Mouse (Mus musculus): ENCODE data around the gene Vps13d. TPM values are rescaled to one million over a fixed set of nuclear protein-coding genes. Genes with fewer than 3 reads are reported as not detected.

The Vps13d gene
- polyA plus RNA-seq, 1 experiment from 2014 or later: 15.2 TPM

- H3K9ac ChIP-seq (ENCODE audit: low read depth, low read length): no peak overlapping the region
- DNase-seq (ENCODE audit: low spot score) (no peak), ATAC-seq (ENCODE audit: low FRiP score) (no peak)
- 90% methylated on average over 5 of the region's 5 CpGs for WGBS
- no peaks in the 10 kb centered on the region for H3K4me1 ChIP-seq (replicated peaks; ENCODE audit: control insufficient read depth, insufficient read depth, low read length)
- H3K9me3 ChIP-seq (ENCODE audit: control insufficient read depth, low read length): no peaks in the 10 kb centered on the region
- H3K4me3 ChIP-seq (ENCODE audit: low read depth, low read length): no peak overlapping the region
- no peak overlapping the region for H3K4me2 ChIP-seq (replicated peaks; ENCODE audit: low read depth, low read length)
- no peaks in the 10 kb centered on the region for H3K36me3 ChIP-seq (ENCODE audit: control insufficient read depth, insufficient read depth, low read length)
- no peaks in the 10 kb centered on the region for H3K27me3 ChIP-seq (ENCODE audit: control insufficient read depth, insufficient read depth, low read length)
- no peak overlapping the region for H3K27ac ChIP-seq (ENCODE audit: low read depth, low read length)
Observed at GRCm38 (mm10) chr4:145229524-145230163, 34.8 kb upstream of the Vps13d start.

DNA sequence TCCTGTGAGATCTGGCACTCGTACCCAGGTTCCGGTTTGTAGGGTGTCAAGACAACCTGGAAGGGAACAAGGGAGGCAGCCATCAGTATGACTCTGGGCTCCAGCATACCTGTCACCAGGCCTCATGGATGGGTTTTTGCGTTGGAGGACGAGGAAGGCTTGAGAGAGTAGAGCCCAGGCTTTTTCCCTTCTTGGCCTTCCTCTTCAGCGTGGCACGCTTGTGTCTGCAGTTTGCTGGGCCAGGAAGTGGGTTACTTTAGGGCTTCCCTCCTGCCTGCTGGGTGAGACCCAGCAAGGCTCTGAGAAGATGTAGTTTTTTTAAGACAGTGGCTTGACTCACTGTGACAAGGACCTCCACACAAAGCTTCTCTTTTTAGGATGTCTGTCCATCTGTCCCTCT lies 34.2 kb upstream of the Vps13d start:
- ATAC-seq (ENCODE audit: low FRiP score): no peak
- no peak overlapping the region for H3K27ac ChIP-seq (ENCODE audit: low read depth, low read length)
- DNase-seq (ENCODE audit: low spot score): no peak
- H3K4me2 ChIP-seq (replicated peaks; ENCODE audit: low read depth, low read length): no peak overlapping the region
- no peak overlapping the region for H3K4me3 ChIP-seq (ENCODE audit: low read depth, low read length)
- H3K4me1 ChIP-seq (replicated peaks; ENCODE audit: control insufficient read depth, insufficient read depth, low read length): no peaks in the 10 kb centered on the region
- H3K9me3 ChIP-seq (ENCODE audit: control insufficient read depth, low read length): no peaks in the 10 kb centered on the region
- no peaks in the 10 kb centered on the region for H3K27me3 ChIP-seq (ENCODE audit: control insufficient read depth, insufficient read depth, low read length)
- H3K36me3 ChIP-seq (ENCODE audit: control insufficient read depth, insufficient read depth, low read length): no peaks in the 10 kb centered on the region
- H3K9ac ChIP-seq (ENCODE audit: low read depth, low read length): no peak overlapping the region
- 85% methylated on average over 6 of the region's 6 CpGs for WGBS

DNA sequence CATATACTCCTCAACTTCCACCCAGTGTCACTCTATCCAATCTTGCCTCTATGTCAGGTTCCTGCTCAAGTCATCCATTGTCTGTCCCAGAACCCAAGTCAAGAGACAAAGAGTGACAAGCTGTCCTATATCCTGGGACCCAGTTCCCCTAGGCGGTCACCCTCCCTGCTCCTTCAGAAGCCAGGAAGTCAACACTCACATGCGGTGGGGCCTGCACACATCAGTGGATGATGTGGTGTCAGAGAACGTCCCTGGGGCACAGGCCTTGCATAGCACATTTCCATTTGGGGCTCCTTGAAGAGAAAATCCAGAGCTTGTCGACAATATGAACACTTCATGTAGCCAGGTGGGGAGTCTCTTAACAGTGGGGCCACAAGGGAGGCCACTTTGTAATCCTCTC lies 29.8 kb upstream of the Vps13d start:
- H3K4me3 ChIP-seq (ENCODE audit: low read depth, low read length): no peak overlapping the region
- no peak for ATAC-seq (ENCODE audit: low FRiP score)
- H3K27me3 ChIP-seq (ENCODE audit: control insufficient read depth, insufficient read depth, low read length): no peaks in the 10 kb centered on the region
- no peaks in the 10 kb centered on the region for H3K36me3 ChIP-seq (ENCODE audit: control insufficient read depth, insufficient read depth, low read length)
- no peak overlapping the region for H3K4me2 ChIP-seq (replicated peaks; ENCODE audit: low read depth, low read length)
- H3K27ac ChIP-seq (ENCODE audit: low read depth, low read length): no peak overlapping the region
- DNase-seq (ENCODE audit: low spot score): no peak
- 92% methylated on average over 4 of the region's 4 CpGs for WGBS
- no peaks in the 10 kb centered on the region for H3K4me1 ChIP-seq (replicated peaks; ENCODE audit: control insufficient read depth, insufficient read depth, low read length)
- H3K9me3 ChIP-seq (ENCODE audit: control insufficient read depth, low read length): no peaks in the 10 kb centered on the region
- H3K9ac ChIP-seq (ENCODE audit: low read depth, low read length): no peak overlapping the region

DNA sequence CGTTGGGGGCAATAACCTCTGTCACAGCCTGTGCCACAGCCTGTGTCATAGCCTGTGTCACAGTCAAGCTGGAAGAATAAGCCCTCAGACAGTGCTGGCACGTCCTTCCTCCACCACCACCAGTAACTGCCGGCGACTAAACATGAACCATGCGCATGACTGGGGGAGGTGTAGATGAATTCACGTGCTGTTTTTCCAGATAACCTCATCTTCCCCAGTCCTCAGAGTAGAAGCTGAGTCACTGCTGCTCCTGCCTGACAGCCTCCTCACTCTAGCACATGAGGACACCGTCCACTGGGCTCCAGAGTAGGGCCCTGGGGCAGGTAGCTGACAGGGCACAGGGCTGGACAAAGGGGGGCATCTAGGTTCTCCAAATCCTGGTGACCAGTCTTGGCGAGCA lies 27.3 kb upstream of the Vps13d start:
- H3K9ac ChIP-seq (ENCODE audit: low read depth, low read length): no peak overlapping the region
- H3K4me3 ChIP-seq (ENCODE audit: low read depth, low read length): no peak overlapping the region
- ATAC-seq (ENCODE audit: low FRiP score) (no peak), DNase-seq (ENCODE audit: low spot score) (no peak)
- H3K4me2 ChIP-seq (replicated peaks; ENCODE audit: low read depth, low read length): no peak overlapping the region
- H3K27ac ChIP-seq (ENCODE audit: low read depth, low read length): no peak overlapping the region
- 84% methylated on average over 8 of the region's 8 CpGs for WGBS
- H3K27me3 ChIP-seq (ENCODE audit: control insufficient read depth, insufficient read depth, low read length): no peaks in the 10 kb centered on the region
- no peaks in the 10 kb centered on the region for H3K4me1 ChIP-seq (replicated peaks; ENCODE audit: control insufficient read depth, insufficient read depth, low read length)
- H3K36me3 ChIP-seq (ENCODE audit: control insufficient read depth, insufficient read depth, low read length): no peaks in the 10 kb centered on the region
- H3K9me3 ChIP-seq (ENCODE audit: control insufficient read depth, low read length): no peaks in the 10 kb centered on the region

GRCm38 (mm10) chr4:145221379-145221778 lies 26.6 kb upstream of the Vps13d start:
- Histone ChIP-seq H3K27me3 (ENCODE audit: control insufficient read depth, insufficient read depth, low read length) (no peaks in the 10 kb centered on the region), H3K27ac (ENCODE audit: low read depth, low read length) (no peak overlapping the region), H3K4me3 (ENCODE audit: low read depth, low read length) (no peak overlapping the region), H3K9me3 (ENCODE audit: control insufficient read depth, low read length) (no peaks in the 10 kb centered on the region), H3K36me3 (ENCODE audit: control insufficient read depth, insufficient read depth, low read length) (no peaks in the 10 kb centered on the region), H3K4me1 (replicated peaks; ENCODE audit: control insufficient read depth, insufficient read depth, low read length) (no peaks in the 10 kb centered on the region), H3K4me2 (replicated peaks; ENCODE audit: low read depth, low read length) (no peak overlapping the region), H3K9ac (ENCODE audit: low read depth, low read length) (no peak overlapping the region)
- 76% methylated on average over 2 of the region's 2 CpGs for WGBS
- ATAC-seq (ENCODE audit: low FRiP score) (no peak), DNase-seq (ENCODE audit: low spot score) (no peak)

DNA sequence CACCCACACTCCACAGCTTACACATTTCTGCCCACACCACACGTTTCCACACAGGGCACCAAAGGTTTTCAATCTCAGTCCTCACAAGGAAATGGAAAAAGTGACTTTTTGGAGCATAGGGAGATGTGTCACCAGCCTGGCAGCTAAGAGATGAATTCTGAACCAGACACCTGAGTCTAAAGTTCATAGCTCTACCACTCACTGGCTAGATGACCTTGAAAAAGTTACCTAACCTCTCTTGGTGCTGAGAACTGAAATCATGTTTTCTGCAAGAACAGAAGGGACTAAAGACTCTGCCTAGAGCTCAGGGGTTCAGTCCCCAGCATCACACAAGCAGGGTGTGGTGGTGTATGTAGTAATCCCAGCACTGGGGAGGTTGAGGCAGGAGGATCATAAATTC lies 25.2 kb upstream of the Vps13d start:
- Histone ChIP-seq H3K4me1 (replicated peaks; ENCODE audit: control insufficient read depth, insufficient read depth, low read length) (no peaks in the 10 kb centered on the region), H3K4me2 (replicated peaks; ENCODE audit: low read depth, low read length) (no peak overlapping the region), H3K36me3 (ENCODE audit: control insufficient read depth, insufficient read depth, low read length) (no peaks in the 10 kb centered on the region), H3K27ac (ENCODE audit: low read depth, low read length) (no peak overlapping the region), H3K9me3 (ENCODE audit: control insufficient read depth, low read length) (no peaks in the 10 kb centered on the region), H3K4me3 (ENCODE audit: low read depth, low read length) (no peak overlapping the region), H3K27me3 (ENCODE audit: control insufficient read depth, insufficient read depth, low read length) (no peaks in the 10 kb centered on the region), H3K9ac (ENCODE audit: low read depth, low read length) (no peak overlapping the region)
- 72% methylated on average over 1 of the region's 1 CpGs for WGBS
- ATAC-seq (ENCODE audit: low FRiP score) (no peak), DNase-seq (ENCODE audit: low spot score) (no peak)

DNA sequence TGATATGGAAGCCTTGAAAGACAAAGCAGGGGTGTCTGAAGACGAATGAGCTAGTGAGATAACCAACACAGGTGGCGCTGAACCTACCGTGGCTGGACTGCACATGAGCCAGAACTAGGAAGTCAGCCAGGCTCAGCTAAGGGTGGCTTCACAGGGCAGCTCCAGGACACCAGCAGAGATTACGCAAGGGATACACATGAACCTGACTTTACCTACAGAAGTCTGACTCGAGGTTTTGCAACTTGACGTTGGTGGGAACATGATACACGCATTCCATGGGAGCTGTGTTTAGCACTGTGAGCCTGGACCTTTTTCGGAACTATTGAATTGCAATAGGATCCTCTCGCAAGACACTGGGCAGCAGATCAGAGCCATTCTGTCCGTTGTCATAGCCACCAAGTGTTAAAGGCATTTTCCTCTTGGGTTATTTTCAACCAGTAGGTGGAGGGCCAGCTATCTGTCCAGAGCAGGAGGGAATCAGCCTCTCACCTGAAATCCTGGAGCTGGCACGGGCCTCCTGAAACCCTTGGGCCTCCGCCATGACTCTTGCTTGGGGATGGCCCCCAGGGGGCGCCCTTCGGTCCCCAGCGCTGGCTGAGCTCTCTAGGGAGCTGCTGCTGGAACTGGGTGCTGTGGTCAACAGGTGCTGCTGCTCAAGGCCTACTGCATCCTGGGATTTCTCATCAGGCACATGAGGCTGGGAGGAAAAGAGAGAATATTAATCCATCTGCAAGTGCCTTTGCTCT lies 24.6 kb upstream of the Vps13d start:
- Histone ChIP-seq H3K4me1 (replicated peaks; ENCODE audit: control insufficient read depth, insufficient read depth, low read length) (no peaks in the 10 kb centered on the region), H3K9me3 (ENCODE audit: control insufficient read depth, low read length) (no peaks in the 10 kb centered on the region), H3K27me3 (ENCODE audit: control insufficient read depth, insufficient read depth, low read length) (no peaks in the 10 kb centered on the region), H3K27ac (ENCODE audit: low read depth, low read length) (no peak overlapping the region), H3K9ac (ENCODE audit: low read depth, low read length) (no peak overlapping the region), H3K4me2 (replicated peaks; ENCODE audit: low read depth, low read length) (no peak overlapping the region), H3K4me3 (ENCODE audit: low read depth, low read length) (no peak overlapping the region), H3K36me3 (ENCODE audit: control insufficient read depth, insufficient read depth, low read length) (no peaks in the 10 kb centered on the region)
- no peak for ATAC-seq (ENCODE audit: low FRiP score)
- no peak for DNase-seq (ENCODE audit: low spot score)
- WGBS: 66% methylated on average over 15 of the region's 15 CpGs

DNA sequence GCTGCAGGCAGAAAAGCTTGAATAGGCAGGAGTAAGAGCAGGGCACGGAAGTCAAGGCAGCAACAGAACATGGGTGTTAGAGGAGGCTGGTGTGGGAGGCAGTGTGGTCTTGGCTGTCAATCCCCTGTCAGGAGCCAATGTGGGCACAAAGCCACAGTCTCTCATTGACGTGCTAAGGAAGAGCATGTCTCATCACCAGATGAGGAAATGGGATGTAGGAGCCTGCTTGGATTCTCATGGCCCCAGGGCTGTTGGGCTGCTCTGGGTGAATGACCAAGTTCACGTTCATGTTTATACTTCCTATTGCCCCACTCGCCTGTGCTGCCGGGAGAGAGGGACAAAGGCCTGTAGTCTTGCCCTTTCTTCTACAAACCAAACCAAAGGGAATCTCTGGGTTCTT lies 23.0 kb upstream of the Vps13d start:
- Histone ChIP-seq H3K9me3 (ENCODE audit: control insufficient read depth, low read length) (no peaks in the 10 kb centered on the region), H3K4me2 (replicated peaks; ENCODE audit: low read depth, low read length) (no peak overlapping the region), H3K4me3 (ENCODE audit: low read depth, low read length) (no peak overlapping the region), H3K36me3 (ENCODE audit: control insufficient read depth, insufficient read depth, low read length) (no peaks in the 10 kb centered on the region), H3K9ac (ENCODE audit: low read depth, low read length) (no peak overlapping the region), H3K4me1 (replicated peaks; ENCODE audit: control insufficient read depth, insufficient read depth, low read length) (no peaks in the 10 kb centered on the region), H3K27me3 (ENCODE audit: control insufficient read depth, insufficient read depth, low read length) (no peaks in the 10 kb centered on the region), H3K27ac (ENCODE audit: low read depth, low read length) (no peak overlapping the region)
- WGBS: 76% methylated on average over 5 of the region's 5 CpGs
- no peak for DNase-seq (ENCODE audit: low spot score)
- ATAC-seq (ENCODE audit: low FRiP score): no peak

- H3K9ac ChIP-seq (ENCODE audit: low read depth, low read length): no peak overlapping the region
- H3K4me1 ChIP-seq (replicated peaks; ENCODE audit: control insufficient read depth, insufficient read depth, low read length): no peaks in the 10 kb centered on the region
- no peak for ATAC-seq (ENCODE audit: low FRiP score)
- H3K9me3 ChIP-seq (ENCODE audit: control insufficient read depth, low read length): no peaks in the 10 kb centered on the region
- no peak overlapping the region for H3K4me3 ChIP-seq (ENCODE audit: low read depth, low read length)
- H3K4me2 ChIP-seq (replicated peaks; ENCODE audit: low read depth, low read length): no peak overlapping the region
- H3K27me3 ChIP-seq (ENCODE audit: control insufficient read depth, insufficient read depth, low read length): no peaks in the 10 kb centered on the region
- H3K27ac ChIP-seq (ENCODE audit: low read depth, low read length): no peak overlapping the region
- DNase-seq (ENCODE audit: low spot score): no peak
- no peaks in the 10 kb centered on the region for H3K36me3 ChIP-seq (ENCODE audit: control insufficient read depth, insufficient read depth, low read length)
- 78% methylated on average over 6 of the region's 6 CpGs for WGBS
Observed at GRCm38 (mm10) chr4:145217046-145217445, 22.2 kb upstream of the Vps13d start.
